Mouse (Mus musculus) CD4-positive, CD25-positive, alpha-beta regulatory T cell, adult 4 months (primary cell): ENCODE data around the gene 0610009B22Rik. TPM values are rescaled to one million over a fixed set of nuclear protein-coding genes. Genes with fewer than 3 reads are reported as not detected.

Experiments
- ATAC-seq: one replicate; pipeline ENCODE4 v1.8.0; 2017
- polyA plus RNA-seq, 2 experiments: library from polyadenylated mRNA; unstranded; fragments of 100-300 nt; shearing (Covaris generic); gene quantifications; one replicate each; pipeline ENCODE4 v1.2.1; 2017

Gene 0610009B22Rik
- polyA plus RNA-seq, 2 experiments from 2014 or later = 19.9 to 20.3 TPM

DNA sequence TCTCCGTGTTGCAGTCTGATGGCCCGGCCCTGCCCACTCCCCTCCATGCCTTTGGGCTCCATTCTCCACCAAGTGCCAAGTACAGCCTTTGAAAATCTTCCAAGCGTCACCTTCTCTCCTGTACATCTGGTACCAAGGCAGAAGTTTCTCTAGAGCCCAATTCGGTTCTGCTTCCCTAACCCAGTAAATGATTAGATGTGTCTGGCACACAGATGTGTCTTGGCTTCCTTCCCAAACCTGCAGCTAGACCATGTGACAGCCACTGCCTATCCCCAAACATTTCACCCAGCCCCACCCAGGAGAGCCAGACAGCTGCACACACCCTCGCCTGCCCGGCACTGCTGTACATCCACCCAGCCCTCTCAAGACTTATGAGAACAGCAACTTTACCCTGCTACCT, 30.0 kb downstream of the 0610009B22Rik start:
- no peak for ATAC-seq

DNA sequence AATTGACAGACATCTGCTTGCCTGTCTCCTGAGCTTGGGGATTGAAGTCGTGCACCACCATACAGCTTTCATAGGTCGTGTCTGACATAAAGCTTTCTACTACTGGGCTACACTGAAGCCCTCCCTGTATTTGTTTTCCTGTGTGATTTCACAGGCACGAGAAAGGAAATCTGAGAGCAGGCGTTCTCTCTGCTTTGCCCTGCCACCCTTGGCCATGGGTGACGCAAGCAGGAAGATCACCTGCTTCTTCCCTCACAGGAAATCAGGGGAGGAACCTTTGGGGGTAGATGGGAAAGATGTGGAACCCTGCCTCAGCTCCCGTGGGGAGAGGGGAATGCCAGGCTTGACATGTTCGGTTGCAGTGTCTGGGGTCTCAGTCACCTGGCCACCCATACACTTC, 30.4 kb downstream of the 0610009B22Rik start:
- no peak for ATAC-seq

- ATAC-seq = no peak
These were observed 31.7 kb downstream of the 0610009B22Rik start for GRCm38 (mm10) chr11:51656798-51657521.

DNA sequence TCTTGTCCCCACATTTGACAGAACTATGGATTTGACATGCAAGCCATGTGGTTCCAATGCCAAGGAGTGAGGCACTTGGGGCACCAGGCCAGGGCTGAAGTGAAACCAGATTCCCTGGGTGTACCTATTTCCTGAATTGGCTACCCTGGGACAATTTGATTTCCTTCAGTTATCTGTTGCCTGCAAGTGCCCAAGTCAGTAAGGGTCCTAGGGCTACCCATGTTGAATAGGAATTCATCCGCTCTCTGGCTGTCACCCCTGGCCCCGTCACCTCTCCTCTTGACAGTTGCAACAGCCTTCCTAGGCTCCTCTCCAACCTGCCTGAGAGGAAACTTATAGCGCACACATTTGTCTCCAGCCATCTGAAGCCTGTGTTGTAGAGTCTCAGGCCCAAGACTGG, 33.8 kb downstream of the 0610009B22Rik start:
- no peak for ATAC-seq

DNA sequence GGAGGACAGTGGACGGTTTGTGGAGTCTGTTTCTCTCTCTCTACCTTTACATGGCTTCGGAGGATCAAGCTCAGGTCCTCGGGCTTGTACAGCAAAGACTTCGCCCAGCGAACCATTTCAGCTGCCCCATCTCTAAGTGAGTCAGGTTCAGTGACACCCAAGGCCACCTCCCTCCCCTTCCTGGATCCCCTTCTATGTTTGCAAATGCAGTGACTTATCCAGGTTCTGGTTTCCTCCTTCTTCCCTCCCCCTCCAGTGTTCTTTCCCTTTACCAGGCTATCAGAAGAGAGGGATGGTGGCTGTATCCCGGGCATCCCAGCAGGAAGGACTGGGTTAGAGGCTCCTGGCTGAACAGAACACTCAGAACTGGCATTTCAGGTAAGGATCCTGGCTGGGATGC, 34.9 kb downstream of the 0610009B22Rik start:
- no peak for ATAC-seq

- no peak for ATAC-seq
These were observed 35.7 kb downstream of the 0610009B22Rik start for GRCm38 (mm10) chr11:51652889-51653418.

DNA sequence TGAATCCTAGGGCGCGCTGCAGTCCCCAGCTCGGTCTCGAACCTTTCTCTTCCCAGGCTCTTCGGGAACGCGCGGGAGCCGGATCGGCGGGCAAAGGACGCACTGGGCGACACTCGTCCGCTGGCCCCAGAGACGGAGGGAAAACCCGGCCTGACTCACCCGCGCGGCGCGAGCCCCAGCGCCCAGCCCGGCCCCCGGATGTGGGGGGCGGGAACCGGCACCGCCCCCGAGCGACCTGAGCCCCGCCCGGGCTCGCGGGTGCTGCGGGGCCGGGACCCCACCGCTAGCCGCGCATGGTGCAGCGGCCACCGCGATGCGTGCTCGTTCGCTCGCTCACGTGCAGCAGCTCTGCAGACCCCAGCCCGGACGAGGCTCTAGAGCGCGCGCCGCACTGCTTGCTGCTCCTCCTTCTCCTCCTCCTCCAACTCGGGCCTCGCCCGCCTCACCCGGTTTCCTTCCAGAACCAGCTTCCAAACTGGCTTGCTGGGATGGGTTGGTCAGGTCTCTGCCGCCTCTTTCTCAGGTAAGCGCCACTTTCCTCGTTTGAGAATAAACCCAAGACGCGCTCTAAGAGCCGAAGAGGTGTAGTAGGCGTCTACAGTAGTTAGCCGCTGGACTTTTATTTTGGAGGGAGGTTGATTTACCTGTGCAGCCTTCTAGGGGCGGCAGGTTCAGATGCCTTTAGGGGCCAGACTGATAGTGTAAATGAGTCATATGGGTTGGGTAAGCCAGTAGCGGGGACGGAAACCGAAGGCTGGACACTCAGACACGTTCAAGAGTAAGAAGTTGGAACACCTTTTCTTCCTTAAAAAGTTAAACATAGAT, 37.8 kb downstream of the 0610009B22Rik start, which contains the start of the genes N4bp3 and D930048N14Rik:
Gene N4bp3 (minus strand): TSS at position 152 of the 825 bp plus-strand sequence.
Gene D930048N14Rik (plus strand): TSS at position 264 of the 825 bp plus-strand sequence.
- ATAC-seq = peak; percentile 89

DNA sequence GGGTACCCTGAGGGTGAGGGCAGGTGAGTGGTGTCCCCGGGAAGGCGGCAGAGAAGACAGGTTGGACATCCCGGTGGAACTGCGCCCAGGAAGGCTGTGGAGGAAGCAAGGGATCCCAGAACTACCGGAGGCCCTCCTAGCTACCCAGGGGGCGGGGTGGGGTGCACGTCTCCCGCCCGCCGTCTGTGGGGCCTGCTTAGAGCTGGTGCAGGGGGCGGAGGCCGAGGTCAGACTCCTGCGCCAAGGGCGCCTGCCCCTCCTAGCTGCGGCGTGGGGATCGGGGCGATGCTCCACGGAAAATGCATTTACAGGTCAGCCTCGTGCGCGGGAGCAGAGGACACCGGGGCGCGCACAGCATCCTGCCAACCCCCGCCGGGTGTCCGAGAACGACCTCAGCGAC, 38.4 kb downstream of the 0610009B22Rik start:
- ATAC-seq = peak; percentile 36

DNA sequence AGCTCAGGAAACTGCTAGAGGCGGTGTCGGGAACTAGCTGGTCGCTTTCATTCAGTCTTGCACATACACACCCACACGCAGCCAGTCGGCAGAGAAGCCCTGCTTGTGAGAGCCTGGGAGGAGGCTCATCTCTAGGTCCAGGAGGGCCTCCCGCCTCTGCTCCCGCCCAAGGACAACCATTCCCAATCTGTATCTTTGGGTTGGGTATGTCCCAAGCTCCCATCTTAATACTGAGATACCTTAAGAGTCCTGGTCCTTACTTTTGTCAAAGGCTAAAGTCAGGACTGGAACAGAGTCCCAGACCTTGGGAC, 38.8 kb downstream of the 0610009B22Rik start:
- ATAC-seq = peak; percentile 47

DNA sequence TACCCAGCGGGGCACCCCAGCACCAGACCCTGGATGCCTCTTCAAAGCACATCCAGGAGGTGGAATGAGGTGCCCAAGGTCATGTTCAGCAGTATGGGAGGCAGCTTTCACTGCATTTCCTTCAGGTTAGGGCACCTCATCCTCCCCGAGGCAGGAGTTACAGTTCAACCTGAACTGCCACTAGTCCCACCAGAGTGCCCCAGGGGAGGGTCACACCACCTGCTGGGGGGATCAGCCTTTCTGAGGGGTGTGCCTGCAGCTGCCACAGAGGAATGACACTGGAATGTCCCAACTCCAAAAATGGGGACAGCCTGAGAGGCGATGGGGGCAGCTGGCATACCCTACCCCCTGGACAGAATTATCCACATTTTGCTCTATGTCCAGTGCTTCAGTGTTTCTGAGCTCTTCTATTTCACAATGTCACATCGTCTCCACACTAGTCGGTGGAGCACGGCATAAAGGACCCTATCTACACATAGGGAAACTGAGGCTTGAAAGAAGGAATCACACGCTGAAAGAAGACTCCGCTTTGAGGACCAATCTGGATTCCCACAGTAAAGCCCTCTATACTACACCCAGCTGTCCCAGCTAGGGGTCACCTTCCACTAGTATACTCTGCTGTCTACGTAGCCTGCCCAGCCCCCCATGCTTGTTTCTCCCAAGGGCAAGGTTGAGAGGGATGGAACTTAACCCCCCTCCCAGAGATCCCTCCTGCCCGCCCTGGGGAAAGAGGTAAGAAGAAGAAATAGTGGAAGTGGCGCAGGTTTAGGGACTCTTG, 39.4 kb downstream of the 0610009B22Rik start:
- ATAC-seq = no peak

- no peak for ATAC-seq
These were observed 40.1 kb downstream of the 0610009B22Rik start for GRCm38 (mm10) chr11:51648566-51648965.

GRCm38 (mm10) chr11:51646751-51647667, 41.7 kb downstream of the 0610009B22Rik start:
- no peak for ATAC-seq

- ATAC-seq = no peak
These were observed 42.4 kb downstream of the 0610009B22Rik start for GRCm38 (mm10) chr11:51646245-51646644.

- no peak for ATAC-seq
These were observed 43.4 kb downstream of the 0610009B22Rik start for GRCm38 (mm10) chr11:51645293-51645692.

GRCm38 (mm10) chr11:51644217-51644616, 44.5 kb downstream of the 0610009B22Rik start:
- ATAC-seq = no peak

DNA sequence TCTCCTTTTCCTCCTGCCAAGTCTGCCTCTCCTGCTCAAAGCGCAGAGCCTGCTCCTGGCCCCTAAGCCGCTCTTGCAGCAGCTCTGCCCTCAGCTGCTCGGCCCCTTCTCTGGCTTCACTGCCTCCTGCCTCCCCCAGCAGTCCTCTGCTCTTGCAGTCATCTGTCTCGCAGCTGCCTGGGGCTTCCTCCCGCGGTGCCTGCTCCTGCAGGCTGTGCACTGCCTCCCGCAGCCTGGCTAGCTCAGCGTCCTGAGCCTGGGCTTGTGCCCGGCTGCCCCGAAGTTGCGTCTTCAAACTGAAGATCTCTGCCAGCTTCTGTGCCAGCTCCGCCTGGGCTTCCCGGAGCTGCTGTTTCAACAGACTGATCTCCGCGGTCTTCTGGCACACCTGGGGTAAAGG, 44.9 kb downstream of the 0610009B22Rik start:
- ATAC-seq = no peak

GRCm38 (mm10) chr11:51643202-51643601, 45.5 kb downstream of the 0610009B22Rik start:
- no peak for ATAC-seq

DNA sequence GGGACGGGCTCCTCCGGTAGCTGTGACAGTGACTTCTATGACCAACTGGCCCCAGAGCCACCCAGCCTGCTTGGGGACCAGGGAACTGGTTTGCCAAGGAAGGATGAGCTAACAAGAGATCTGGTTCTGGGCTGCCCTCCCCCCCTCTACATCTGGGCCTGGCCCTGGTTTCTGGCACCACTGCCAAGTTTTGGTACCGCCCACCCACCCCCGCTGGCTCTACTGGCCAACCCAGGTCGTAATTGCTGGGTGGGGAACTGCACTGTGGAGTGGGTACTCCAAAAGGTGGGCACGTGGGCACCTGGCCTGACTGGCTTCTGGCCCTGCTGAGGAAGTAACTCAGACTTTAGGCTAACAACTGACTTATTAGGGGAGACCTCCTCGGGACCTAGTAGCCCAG, 47.9 kb downstream of the 0610009B22Rik start:
- no peak for ATAC-seq

DNA sequence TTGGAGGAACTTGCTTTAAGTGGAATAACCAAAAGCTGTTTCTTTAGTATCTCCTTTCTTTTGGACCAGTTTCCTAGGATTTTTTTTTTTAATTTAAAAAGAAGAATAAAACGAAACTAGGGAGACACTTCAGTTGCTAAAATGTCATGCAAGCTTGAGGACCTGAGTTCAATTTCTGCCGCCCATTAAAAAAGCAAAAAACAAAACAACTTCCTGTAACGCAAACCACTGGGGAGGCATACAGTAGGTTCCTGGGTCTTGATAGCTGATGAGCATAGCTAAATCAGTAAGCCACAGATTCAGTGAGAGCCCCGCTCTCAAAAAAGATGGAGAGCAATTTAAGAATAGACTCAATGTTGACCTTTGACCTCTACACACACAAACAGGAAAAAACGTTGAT, 50.2 kb downstream of the 0610009B22Rik start:
- ATAC-seq = no peak

DNA sequence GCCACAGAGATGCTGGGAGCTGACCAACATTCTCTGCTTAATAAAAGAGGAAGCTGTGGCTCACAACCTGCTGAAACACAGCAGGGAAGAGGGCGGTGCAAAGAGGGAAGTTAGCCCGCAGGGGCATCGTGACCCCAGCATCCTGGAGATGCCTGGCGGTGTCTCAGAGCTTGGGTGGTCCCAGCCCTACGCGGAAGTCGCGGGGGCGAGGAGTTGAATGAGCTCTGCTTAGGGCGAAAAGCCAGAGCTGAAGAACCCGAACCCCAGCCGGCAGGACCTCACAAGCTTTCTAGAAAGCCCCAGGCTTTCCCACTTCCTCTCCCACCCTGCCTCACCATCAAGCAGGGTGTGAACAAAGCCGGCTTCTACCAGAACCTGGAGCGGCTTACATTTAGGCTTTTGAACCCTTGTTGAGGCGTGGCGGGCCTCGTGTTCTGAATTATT, 50.7 kb downstream of the 0610009B22Rik start:
- ATAC-seq = peak; percentile 26

DNA sequence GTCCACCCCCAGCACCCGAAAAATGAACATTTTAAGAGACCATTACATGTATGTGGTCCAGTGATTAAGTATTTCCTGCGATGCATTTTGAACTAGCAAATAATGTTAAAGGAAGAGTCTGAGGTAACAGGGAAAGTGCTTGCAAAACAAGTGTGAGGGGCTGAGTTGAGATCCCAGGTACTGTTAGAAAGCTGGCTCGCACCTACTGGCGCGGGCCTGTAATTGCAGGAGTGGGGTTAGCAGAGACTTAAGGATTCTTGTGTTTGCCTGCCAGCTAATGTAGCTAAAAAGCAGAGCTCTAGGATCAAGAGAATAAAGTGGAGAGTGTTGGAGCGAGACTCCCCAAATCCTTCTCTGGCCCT, 52.4 kb downstream of the 0610009B22Rik start:
- peak; percentile 37 for ATAC-seq
